Mouse (Mus musculus) hematopoietic stem cell, adult 5-6 weeks (primary cell): ENCODE results near the gene Ubald2. TPM values are rescaled to one million over a fixed set of nuclear protein-coding genes. Genes with fewer than 3 reads are reported as not detected.
A peak's percentile ranks its signal among the peaks of the same experiment; 100 is the strongest.

Source experiments
- ATAC-seq, 2 experiments: fragments of 125-278 bp in 1 of 2; replicated peaks in 1 of 2; 2 replicates each; pipeline ENCODE4 v1.8.0; 2016 to 2017; ENCODE audit warnings: inconsistent platforms in 2 of 2, mild to moderate bottlenecking in 2 of 2, moderate number of reproducible peaks in 2 of 2, low read depth in 1 of 2, moderate TSS enrichment in 1 of 2; ENCODE audit not compliant: low FRiP score in 2 of 2, poor library complexity in 2 of 2, severe bottlenecking in 2 of 2, insufficient read depth in 1 of 2, low TSS enrichment in 1 of 2
- total RNA-seq: library from RNA; stranded (forward); fragments of 172-1452, 232-1000 nt; gene quantifications from 2 replicates; pipeline ENCODE4 v1.2.3, GENCODE M21; 2017

The Ubald2 gene
- total RNA-seq, 1 experiment from 2014 or later, result 51.5 TPM

GRCm38 (mm10) chr11:116428872-116429859, 4.7 kb upstream of the Ubald2 start:
- no peak for ATAC-seq

- ATAC-seq, result no peak
Observed at GRCm38 (mm10) chr11:116429862-116430613, 3.9 kb upstream of the Ubald2 start.

DNA sequence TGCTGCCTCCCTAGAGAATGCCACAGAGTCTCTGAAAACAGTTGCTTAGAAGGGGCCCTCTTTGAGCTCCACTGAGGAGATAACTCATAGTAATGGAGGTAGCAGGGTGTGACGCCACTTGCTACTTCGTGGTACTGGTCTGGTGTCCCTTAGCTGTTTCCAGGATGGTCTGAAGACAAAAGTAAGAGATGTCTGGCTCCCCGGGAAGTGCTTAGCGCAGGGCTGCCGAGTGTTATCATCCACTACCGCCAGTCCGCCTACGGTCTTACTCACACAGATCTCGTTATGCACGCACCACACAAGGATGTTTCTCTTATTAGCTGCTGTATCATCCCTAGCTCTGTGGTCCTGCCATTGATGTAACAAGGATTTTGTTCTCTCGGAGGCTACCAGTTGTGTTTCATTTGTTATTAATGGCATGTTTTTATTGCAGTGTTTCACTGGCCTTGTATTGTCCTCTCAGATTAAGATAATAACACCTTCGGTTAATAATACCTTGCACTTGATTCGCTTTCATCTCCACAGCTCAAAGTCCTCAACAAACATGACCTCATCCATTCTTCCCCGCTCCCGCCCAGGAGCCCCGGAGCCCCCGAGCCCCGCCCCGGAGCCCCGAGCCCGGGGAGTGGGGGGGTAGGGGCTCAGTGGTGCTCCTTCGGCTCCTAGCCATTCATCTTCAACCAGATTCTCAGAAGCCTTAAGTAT, 3.0 kb upstream of the Ubald2 start:
- no peak for ATAC-seq

DNA sequence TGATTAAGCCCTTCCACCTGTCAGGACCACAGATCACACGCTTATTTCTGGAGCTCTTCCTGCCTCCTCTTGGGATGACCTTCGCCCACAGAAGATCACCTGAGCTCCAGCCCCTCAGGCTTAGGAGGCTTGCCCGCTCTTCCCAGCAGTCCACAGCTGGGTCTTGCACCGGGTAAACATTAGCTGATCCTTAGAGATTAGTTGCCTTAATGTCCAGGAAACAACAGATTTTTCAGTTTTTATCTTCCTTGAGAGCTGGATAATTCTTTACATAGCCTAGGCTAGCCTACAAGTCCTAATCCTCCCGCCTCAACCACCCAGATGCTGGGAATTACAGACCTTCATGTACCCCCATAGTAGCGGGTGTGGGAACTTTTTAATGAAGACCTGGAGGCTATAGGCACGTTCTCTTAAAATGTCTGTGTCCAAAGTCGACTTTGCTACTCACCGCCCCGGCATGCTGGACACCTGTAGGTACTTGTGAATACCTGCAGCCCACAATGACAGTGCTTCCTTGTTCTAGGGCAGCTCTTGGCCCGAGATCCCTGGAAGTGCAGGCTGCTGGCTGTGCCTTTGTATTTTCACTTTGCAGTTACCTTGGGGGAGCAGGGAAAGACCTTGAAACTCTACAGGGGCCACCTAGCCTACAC, 2.3 kb upstream of the Ubald2 start:
- no peak for ATAC-seq

DNA sequence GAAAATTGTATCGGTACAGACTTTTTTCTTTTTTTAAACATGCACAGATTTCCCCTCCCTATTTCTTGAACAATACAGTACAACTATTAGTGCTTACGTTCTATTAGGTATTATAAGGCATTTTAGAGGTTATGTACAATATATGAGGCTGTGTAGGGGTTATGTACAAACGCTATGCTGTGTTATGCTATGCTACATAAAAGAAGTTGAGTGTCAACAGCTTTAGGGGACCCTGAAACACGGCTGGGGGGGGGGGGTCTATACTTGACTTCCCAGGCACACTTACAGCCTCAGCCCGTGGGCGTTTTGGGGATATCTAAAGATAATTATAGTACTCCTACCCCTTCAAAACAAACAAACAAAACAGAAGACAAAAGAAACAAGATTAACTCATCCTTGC, 1.8 kb upstream of the Ubald2 start:
- ATAC-seq, result no peak

DNA sequence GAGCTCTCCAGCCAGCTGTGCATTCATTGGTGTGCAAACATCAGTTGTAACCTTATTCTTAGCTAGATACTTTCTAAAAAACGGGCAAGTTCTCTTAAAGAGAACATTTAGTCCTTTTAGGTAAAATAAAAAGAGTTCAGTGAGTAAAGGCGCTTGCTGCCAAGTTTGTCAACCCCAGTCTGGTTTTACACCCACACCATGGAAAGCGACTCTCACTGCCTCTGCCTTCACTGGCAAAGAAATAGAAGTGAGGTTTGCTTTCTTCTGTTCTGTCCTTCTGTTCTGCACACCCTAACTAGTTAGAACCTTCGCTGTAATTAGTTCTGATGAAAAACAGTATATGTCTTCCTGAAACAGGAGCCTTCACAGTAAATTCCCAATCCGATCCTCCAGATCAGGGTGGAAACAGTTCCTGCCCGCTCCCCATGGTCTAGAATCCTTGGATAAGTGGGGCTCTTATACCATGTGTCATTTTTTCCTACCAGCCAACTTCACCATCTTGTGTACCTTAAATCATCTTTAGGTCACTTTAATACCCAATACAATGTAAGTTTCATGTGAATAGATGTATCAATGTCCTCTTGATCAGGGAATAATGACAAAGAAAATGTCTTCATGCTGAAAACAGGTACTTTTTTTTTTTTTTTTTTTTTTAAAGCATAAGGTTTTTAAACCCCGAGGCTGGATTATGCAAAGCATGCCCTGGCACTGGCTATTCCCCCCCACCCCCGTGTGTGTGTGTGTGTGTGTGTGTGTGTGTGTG, 1.1 kb upstream of the Ubald2 start:
- no peak for ATAC-seq

DNA sequence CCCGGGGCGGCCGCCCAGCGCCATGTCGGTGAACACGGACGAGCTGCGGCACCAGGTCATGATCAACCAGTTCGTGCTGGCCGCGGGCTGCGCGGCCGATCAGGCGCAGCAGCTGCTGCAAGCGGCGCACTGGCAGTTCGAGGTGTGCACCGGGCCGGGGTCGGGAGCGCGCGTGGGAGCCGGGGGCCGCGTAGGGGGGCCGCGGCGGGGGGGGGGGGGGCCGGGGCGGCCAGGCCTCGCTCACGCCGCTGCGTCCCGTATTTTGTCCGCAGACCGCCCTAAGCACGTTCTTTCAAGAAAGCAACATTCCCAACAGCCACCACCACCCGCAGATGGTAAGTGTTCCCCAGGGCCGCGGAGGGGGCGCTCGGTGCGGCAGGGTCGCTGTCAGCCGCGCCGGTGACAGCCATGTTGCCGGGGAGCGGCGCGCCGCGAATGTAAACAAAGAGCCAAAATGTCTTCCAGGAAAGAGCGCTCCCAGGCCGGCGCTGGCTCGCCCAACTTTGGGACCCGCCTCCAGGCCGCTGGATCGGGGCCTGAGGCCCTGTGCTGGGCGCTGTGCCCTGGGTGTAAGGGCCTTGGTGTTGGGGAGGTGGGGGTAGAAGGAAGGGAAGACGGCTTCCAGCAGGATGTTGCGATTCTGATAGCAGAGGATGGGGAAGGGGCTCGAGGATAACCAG, 533 bp downstream of the Ubald2 start:
- no peak for ATAC-seq

GRCm38 (mm10) chr11:116434967-116435752, 1.3 kb downstream of the Ubald2 start:
- no peak for ATAC-seq

DNA sequence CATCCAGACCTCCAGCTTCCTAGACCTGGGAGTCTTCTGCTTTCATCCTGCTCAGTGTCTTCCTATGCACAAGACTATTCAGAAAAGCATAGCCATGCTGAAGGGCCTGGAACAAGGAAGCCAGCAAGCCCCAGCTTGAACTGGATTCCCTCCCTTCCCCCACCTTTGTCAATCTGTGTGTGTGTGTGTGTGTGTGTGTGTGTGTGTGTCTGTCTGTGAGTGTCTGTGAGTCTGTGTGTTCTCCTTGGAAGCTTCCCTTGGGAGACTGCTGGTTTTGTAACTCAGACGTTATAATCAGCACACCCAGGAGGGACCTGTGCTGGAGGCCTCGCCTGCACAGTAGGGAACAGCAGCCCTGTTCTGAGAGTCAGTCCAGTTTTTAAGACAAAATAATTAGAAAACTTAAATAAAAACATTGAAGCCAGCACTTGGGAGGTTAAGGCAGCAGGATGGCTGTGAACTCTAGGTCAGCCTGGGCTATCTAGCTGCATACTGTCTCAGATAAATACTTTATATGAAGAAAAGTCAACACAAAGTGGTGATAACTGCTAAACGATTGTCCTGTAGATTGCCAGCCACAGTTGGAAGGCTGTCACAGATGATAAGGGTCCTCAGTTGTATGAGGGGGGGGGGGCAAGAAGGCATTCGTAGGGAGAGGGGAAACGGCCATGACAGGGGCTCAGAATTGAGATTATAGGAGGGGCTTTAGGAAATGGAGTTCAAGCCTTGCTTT, 2.3 kb downstream of the Ubald2 start:
- ATAC-seq, result no peak

GRCm38 (mm10) chr11:116436725-116437331, 2.9 kb downstream of the Ubald2 start:
- ATAC-seq, result peak; percentile 24 to 25; a peak in 2 of 4 replicates

- no peak for ATAC-seq
Observed at GRCm38 (mm10) chr11:116437541-116437940, 3.6 kb downstream of the Ubald2 start.

GRCm38 (mm10) chr11:116439269-116440240, 5.7 kb downstream of the Ubald2 start:
- ATAC-seq, result no peak

GRCm38 (mm10) chr11:116440408-116441068, 6.6 kb downstream of the Ubald2 start:
- no peak for ATAC-seq
